Mouse (Mus musculus) Muller cell, postnatal 12 days (primary cell): ENCODE data around the gene Mrps25.
A peak's percentile ranks its signal among the peaks of the same experiment; 100 is the strongest.

ENCODE experiments used
- DNase-seq: peaks from one replicate; pipeline ENCODE4 v3.0.0-alpha.2; 2015; ENCODE audit errors: inconsistent ontology term

The Mrps25 gene

GRCm38 (mm10) chr6:92183621-92184131, at the start of gene Mrps25:
Gene Mrps25 (minus strand): TSS chr6:92184033.
- peak; percentile 85 for DNase-seq

GRCm38 (mm10) chr6:92231762-92232161, 47.9 kb upstream of the Mrps25 start:
- DNase-seq = no peak

GRCm38 (mm10) chr6:92231356-92231755, 47.5 kb upstream of the Mrps25 start:
- no peak for DNase-seq

- no peak for DNase-seq
Observed at GRCm38 (mm10) chr6:92229586-92229985, 45.8 kb upstream of the Mrps25 start.

- no peak for DNase-seq
Observed at GRCm38 (mm10) chr6:92229103-92229502, 45.3 kb upstream of the Mrps25 start.

GRCm38 (mm10) chr6:92224981-92225380, 41.1 kb upstream of the Mrps25 start:
- no peak for DNase-seq

GRCm38 (mm10) chr6:92222021-92222420, 38.2 kb upstream of the Mrps25 start:
- no peak for DNase-seq

- no peak for DNase-seq
Observed at GRCm38 (mm10) chr6:92221604-92222003, 37.8 kb upstream of the Mrps25 start.

- DNase-seq = no peak
Observed at GRCm38 (mm10) chr6:92219445-92219844, 35.6 kb upstream of the Mrps25 start.

GRCm38 (mm10) chr6:92214773-92215449, 31.1 kb upstream of the Mrps25 start, which contains the start of gene Rbsn:
Gene Rbsn (minus strand): TSS chr6:92214925.
- DNase-seq = peak; percentile 93

GRCm38 (mm10) chr6:92214055-92214772, 30.4 kb upstream of the Mrps25 start:
- DNase-seq = peak; percentile 47

- DNase-seq = peak; percentile 18
Observed at GRCm38 (mm10) chr6:92199414-92199813, 15.6 kb upstream of the Mrps25 start.

- DNase-seq = no peak
Observed at GRCm38 (mm10) chr6:92184178-92184577, 345 bp upstream of the Mrps25 start.

GRCm38 (mm10) chr6:92176450-92176849, 7.4 kb downstream of the Mrps25 start:
- no peak for DNase-seq

GRCm38 (mm10) chr6:92162724-92163123, 21.1 kb downstream of the Mrps25 start:
- no peak for DNase-seq

GRCm38 (mm10) chr6:92158801-92159200, 25.0 kb downstream of the Mrps25 start:
- DNase-seq = no peak

GRCm38 (mm10) chr6:92153774-92154173, 30.1 kb downstream of the Mrps25 start:
- DNase-seq = no peak

GRCm38 (mm10) chr6:92145881-92146280, 38.0 kb downstream of the Mrps25 start:
- DNase-seq = no peak

- DNase-seq = no peak
Observed at GRCm38 (mm10) chr6:92136356-92136755, 47.5 kb downstream of the Mrps25 start.

- DNase-seq = no peak
Observed at GRCm38 (mm10) chr6:92133617-92134016, 50.2 kb downstream of the Mrps25 start.

GRCm38 (mm10) chr6:92132021-92132911, 51.6 kb downstream of the Mrps25 start:
- no peak for DNase-seq

- no peak for DNase-seq
Observed at GRCm38 (mm10) chr6:92131456-92131855, 52.4 kb downstream of the Mrps25 start.
